Mouse (Mus musculus): ENCODE data around the gene Fahd2a. TPM values are rescaled to one million over a fixed set of nuclear protein-coding genes. Genes with fewer than 3 reads are reported as not detected.

Fahd2a gene
- 27.3 and 30.9 TPM in 2 replicates for polyA plus RNA-seq (2015; fragmentation: Nextera tagmentation; extraction: Ambion mirVana)

- Histone ChIP-seq H3K4me3 (ENCODE audit: low read depth, low read length) (peak within 1 kb of the TSS; percentile 68), H3K27me3 (ENCODE audit: control insufficient read depth, insufficient read depth, low read length) (no peaks in the 10 kb centered on the region; the same call in 1 of the 2 replicates), H3K4me1 (replicated peaks; ENCODE audit: control insufficient read depth, insufficient read depth) (no peaks in the 10 kb centered on the region), H3K4me2 (replicated peaks; ENCODE audit: low read depth) (peak within 1 kb of the TSS; percentile 77), H3K36me3 (ENCODE audit: control insufficient read depth, insufficient read depth, low read length) (no peaks in the 10 kb centered on the region), H3K27ac (replicated peaks) (peak within 1 kb of the TSS; percentile 53; the same call in 1 of the 2 replicates), H3K9me3 (ENCODE audit: control insufficient read depth, low read length) (no peaks in the 10 kb centered on the region), H3K9ac (ENCODE audit: low read length) (peak within 1 kb of the TSS; percentile 75)
- peak; percentile 97 for ATAC-seq (ENCODE audit: low FRiP score, low TSS enrichment)
- TF ChIP-seq CTCF (IDR thresholded peaks at IDR 0.05; ENCODE audit: low read depth) = peak; percentile 8
- no peak for TF ChIP-seq EP300 (optimal IDR thresholded peaks at IDR 0.05)
- 4% methylated on average over 37 of the region's 37 CpGs for WGBS
- DNase-seq (ENCODE audit: low spot score) = peak; percentile 94
These were observed at the start of gene Fahd2a for GRCm38 (mm10) chr2:127444055-127444789. Fahd2a (minus strand) TSS chr2:127444565.

- no peaks in the 10 kb centered on the region for H3K36me3 ChIP-seq (ENCODE audit: control insufficient read depth, insufficient read depth, low read length)
- H3K4me2 ChIP-seq (replicated peaks; ENCODE audit: low read depth) = peak overlapping the region; percentile 24
- WGBS = 10% methylated on average over 19 of the region's 19 CpGs
- DNase-seq (ENCODE audit: low spot score) (peak; percentile 79), ATAC-seq (ENCODE audit: low FRiP score, low TSS enrichment) (peak; percentile 66)
- peak overlapping the region; percentile 1; the same call in 1 of the 2 replicates for H3K9ac ChIP-seq (ENCODE audit: low read length)
- H3K9me3 ChIP-seq (ENCODE audit: control insufficient read depth, low read length) = no peaks in the 10 kb centered on the region
- no peak overlapping the region for H3K27ac ChIP-seq (replicated peaks)
- H3K4me3 ChIP-seq (ENCODE audit: low read depth, low read length) = no peak overlapping the region
- 0 out of 2 replicates have a peak, but pooled peaks cover 2% of the 10 kb centered on the region for H3K4me1 ChIP-seq (replicated peaks; ENCODE audit: control insufficient read depth, insufficient read depth)
- H3K27me3 ChIP-seq (ENCODE audit: control insufficient read depth, insufficient read depth, low read length) = peaks cover 10% of the 10 kb centered on the region
- no peak for TF ChIP-seq EP300 (optimal IDR thresholded peaks at IDR 0.05)
- TF ChIP-seq CTCF (IDR thresholded peaks at IDR 0.05; ENCODE audit: low read depth) = peak; percentile 17; the same call in 1 of the 2 replicates
These were observed 40.3 kb upstream of the Fahd2a start for GRCm38 (mm10) chr2:127484476-127485170.

GRCm38 (mm10) chr2:127483001-127483400 lies 38.6 kb upstream of the Fahd2a start:
- peak overlapping the region; percentile 52; the same call in 1 of the 2 replicates for H3K9ac ChIP-seq (ENCODE audit: low read length)
- ATAC-seq (ENCODE audit: low FRiP score, low TSS enrichment) = no peak
- H3K4me3 ChIP-seq (ENCODE audit: low read depth, low read length) = peak overlapping the region; percentile 53
- H3K27ac ChIP-seq (replicated peaks) = no peak overlapping the region
- DNase-seq (ENCODE audit: low spot score) = no peak
- peaks cover 10% of the 10 kb centered on the region for H3K27me3 ChIP-seq (ENCODE audit: control insufficient read depth, insufficient read depth, low read length)
- H3K36me3 ChIP-seq (ENCODE audit: control insufficient read depth, insufficient read depth, low read length) = no peaks in the 10 kb centered on the region
- no peak for TF ChIP-seq EP300 (optimal IDR thresholded peaks at IDR 0.05)
- no peak for TF ChIP-seq CTCF (IDR thresholded peaks at IDR 0.05; ENCODE audit: low read depth)
- 0 out of 2 replicates have a peak, but pooled peaks cover 2% of the 10 kb centered on the region for H3K4me1 ChIP-seq (replicated peaks; ENCODE audit: control insufficient read depth, insufficient read depth)
- H3K4me2 ChIP-seq (replicated peaks; ENCODE audit: low read depth) = peak overlapping the region; percentile 82
- WGBS = under 1% methylated on average over 20 of the region's 21 CpGs
- no peaks in the 10 kb centered on the region for H3K9me3 ChIP-seq (ENCODE audit: control insufficient read depth, low read length)

- Histone ChIP-seq H3K36me3 (ENCODE audit: control insufficient read depth, insufficient read depth, low read length) (no peaks in the 10 kb centered on the region), H3K4me2 (replicated peaks; ENCODE audit: low read depth) (peak overlapping the region; percentile 82), H3K27me3 (ENCODE audit: control insufficient read depth, insufficient read depth, low read length) (peaks cover 10% of the 10 kb centered on the region), H3K9me3 (ENCODE audit: control insufficient read depth, low read length) (no peaks in the 10 kb centered on the region), H3K4me1 (replicated peaks; ENCODE audit: control insufficient read depth, insufficient read depth) (0 out of 2 replicates have a peak, but pooled peaks cover 2% of the 10 kb centered on the region), H3K4me3 (ENCODE audit: low read depth, low read length) (peak overlapping the region; percentile 53), H3K27ac (replicated peaks) (no peak overlapping the region), H3K9ac (ENCODE audit: low read length) (peak overlapping the region; percentile 52)
- under 1% methylated on average over 21 of the region's 21 CpGs for WGBS
- TF ChIP-seq CTCF (IDR thresholded peaks at IDR 0.05; ENCODE audit: low read depth) = no peak
- no peak for TF ChIP-seq EP300 (optimal IDR thresholded peaks at IDR 0.05)
- DNase-seq (ENCODE audit: low spot score) (peak; percentile 35), ATAC-seq (ENCODE audit: low FRiP score, low TSS enrichment) (peak; percentile 70; the same call in 1 of the 2 replicates)
These were observed 38.2 kb upstream of the Fahd2a start for GRCm38 (mm10) chr2:127482533-127482911.

- TF ChIP-seq CTCF (IDR thresholded peaks at IDR 0.05; ENCODE audit: low read depth) (peak; percentile 42), EP300 (optimal IDR thresholded peaks at IDR 0.05) (no peak)
- Histone ChIP-seq H3K27ac (replicated peaks) (no peak overlapping the region), H3K4me1 (replicated peaks; ENCODE audit: control insufficient read depth, insufficient read depth) (0 out of 2 replicates have a peak, but pooled peaks cover 2% of the 10 kb centered on the region), H3K36me3 (ENCODE audit: control insufficient read depth, insufficient read depth, low read length) (no peaks in the 10 kb centered on the region), H3K27me3 (ENCODE audit: control insufficient read depth, insufficient read depth, low read length) (peaks cover 10% of the 10 kb centered on the region), H3K4me3 (ENCODE audit: low read depth, low read length) (peak overlapping the region; percentile 53), H3K4me2 (replicated peaks; ENCODE audit: low read depth) (peak overlapping the region; percentile 82), H3K9me3 (ENCODE audit: control insufficient read depth, low read length) (no peaks in the 10 kb centered on the region), H3K9ac (ENCODE audit: low read length) (peak overlapping the region; percentile 52)
- ATAC-seq (ENCODE audit: low FRiP score, low TSS enrichment) (peak; percentile 22; the same call in 1 of the 2 replicates), DNase-seq (ENCODE audit: low spot score) (no peak)
- WGBS = 1% methylated on average over 44 of the region's 59 CpGs
These were observed 37.6 kb upstream of the Fahd2a start for GRCm38 (mm10) chr2:127481841-127482532.
